Mouse (Mus musculus) liver, embryonic 13.5 days (tissue): Measurements from ENCODE around the gene Rtkn2. TPM values are rescaled to one million over a fixed set of nuclear protein-coding genes. Genes with fewer than 3 reads are reported as not detected.

Source experiments
- ATAC-seq: fragments of 200-750 bp; cut with Nextera tagmentation; 2 replicates; pipeline ENCODE4 v1.8.0; 2017; ENCODE audit warnings: low read depth, mild to moderate bottlenecking, moderate number of reproducible peaks, moderate library complexity
- DNase-seq: peaks from one replicate; pipeline ENCODE4 v3.0.0; 2022
- H3K27ac ChIP-seq: fragments of 300-500 bp; sonication (generic); 2 replicates; pipeline ENCODE4 v1.5.1; 2015; ENCODE audit warnings: moderate library complexity, mild to moderate bottlenecking, inconsistent platforms
- H3K27me3 ChIP-seq: fragments of 300-500 bp; sonication (generic); 2 replicates; pipeline ENCODE4 v1.6.1; 2015; ENCODE audit warnings: mild to moderate bottlenecking, inconsistent platforms
- H3K36me3 ChIP-seq: fragments of 300-500 bp; sonication (generic); 2 replicates; pipeline ENCODE4 v1.6.1; 2015; ENCODE audit warnings: mild to moderate bottlenecking, inconsistent platforms
- H3K4me1 ChIP-seq: fragments of 300-500 bp; sonication (generic); replicated peaks from 2 replicates; pipeline ENCODE4 v1.6.1; 2015; ENCODE audit warnings: inconsistent platforms
- H3K4me2 ChIP-seq: fragments of 300-500 bp; sonication (generic); 2 replicates; pipeline ENCODE4 v1.6.1; 2015; ENCODE audit warnings: inconsistent platforms, mild to moderate bottlenecking, moderate library complexity
- H3K4me3 ChIP-seq: fragments of 300-500 bp; sonication (generic); replicated peaks from 2 replicates; pipeline ENCODE4 v1.5.1; 2015; ENCODE audit warnings: mild to moderate bottlenecking, inconsistent platforms
- H3K9ac ChIP-seq: fragments of 300-500 bp; sonication (generic); 2 replicates; pipeline ENCODE4 v1.6.1; 2015; ENCODE audit warnings: mild to moderate bottlenecking, inconsistent platforms
- H3K9me3 ChIP-seq: fragments of 300-500 bp; sonication (generic); replicated peaks from 2 replicates; pipeline ENCODE4 v1.6.1; 2016; ENCODE audit warnings: inconsistent platforms
- WGBS: fragments of 180-500 bp; shearing (Covaris S2); methylation state at CpG from one replicate; pipeline ENCODE4 v1.1.7; 2015; ENCODE audit not compliant: insufficient replicate concordance; 5-methylcytosine and 5-hydroxymethylcytosine counted together
- polyA plus RNA-seq: library from polyadenylated mRNA; unstranded; fragments of >200 nt; fragmentation: Nextera tagmentation; extraction: Ambion mirVana; gene quantifications from 2 replicates; pipeline ENCODE4 v1.2.1, GENCODE M21; 2015

Gene Rtkn2
- polyA plus RNA-seq: 1.6 and 1.8 TPM in 2 replicates

DNA sequence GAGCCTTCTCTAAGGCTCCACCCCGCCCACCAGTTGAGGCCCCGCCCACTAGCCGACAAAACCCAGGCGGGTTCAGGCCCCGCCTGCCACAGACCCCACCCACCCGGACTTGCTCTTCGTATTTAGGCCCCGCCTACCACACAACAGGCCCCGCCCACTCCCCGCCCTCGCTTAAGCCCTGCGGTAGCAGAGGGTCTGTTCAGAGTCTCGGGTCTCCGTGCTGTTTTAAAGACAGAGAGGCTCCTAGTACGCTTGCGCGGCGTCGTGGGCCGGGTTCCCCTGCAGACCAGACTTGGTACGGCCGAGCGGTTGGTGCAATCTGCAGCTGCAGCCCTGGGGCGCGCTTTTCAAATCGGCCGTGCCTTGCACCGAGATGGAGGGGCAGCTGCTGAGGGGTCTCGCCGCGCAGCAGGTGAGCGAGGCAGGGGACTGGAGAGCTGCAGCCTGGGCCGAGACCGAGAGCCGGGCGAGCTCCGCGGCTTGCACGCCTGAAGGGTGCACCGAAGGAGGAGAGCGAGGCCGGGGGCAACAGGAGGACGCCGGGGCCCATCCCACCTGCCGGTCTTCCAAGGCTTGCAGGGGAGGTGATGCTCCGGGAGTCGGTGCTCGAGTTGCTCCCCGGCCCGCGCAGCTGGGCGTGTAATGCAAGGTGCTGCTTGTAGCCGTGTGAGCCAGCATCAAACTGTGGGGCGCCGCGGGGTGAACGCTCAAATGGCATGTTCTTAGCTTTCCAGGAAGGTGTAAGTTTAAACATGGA lies at the start of gene Rtkn2:
Gene Rtkn2 (plus strand): TSS at position 170 of the 757 bp plus-strand sequence.
- DNase-seq (peak; percentile 81), ATAC-seq (peak; percentile 92)
- Histone ChIP-seq H3K4me3 (peak within 1 kb of the TSS; percentile 73), H3K27me3 (no peaks in the 10 kb centered on the region), H3K4me2 (peak within 1 kb of the TSS; percentile 92), H3K36me3 (no peaks in the 10 kb centered on the region), H3K4me1 (peaks cover 18% of the 10 kb centered on the region), H3K27ac (no peak within 1 kb of the TSS), H3K9ac (peak within 1 kb of the TSS; percentile 72), H3K9me3 (no peaks in the 10 kb centered on the region)
- under 1% methylated on average over 57 of the region's 57 CpGs for WGBS

DNA sequence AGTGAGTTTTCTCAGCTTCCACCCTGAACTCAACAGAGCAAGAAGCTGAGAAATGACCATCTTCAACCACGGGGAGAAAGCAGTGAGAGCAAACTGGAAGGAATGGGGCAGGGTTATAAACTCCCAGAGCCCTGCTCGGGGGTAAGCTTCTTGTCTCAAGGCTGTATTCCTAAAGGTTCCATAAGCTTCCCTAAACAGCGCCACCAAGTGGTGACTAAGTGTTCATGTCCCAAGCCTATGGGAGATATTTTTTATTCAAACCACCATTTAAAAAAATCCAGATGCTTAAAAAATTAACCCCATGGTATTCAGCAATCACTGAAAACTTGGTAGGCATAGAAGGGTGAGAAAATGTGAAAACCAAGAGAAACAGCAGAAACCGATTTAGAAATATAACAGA lies 48.0 kb upstream of the Rtkn2 start:
- Histone ChIP-seq H3K27me3 (no peaks in the 10 kb centered on the region), H3K9ac (no peak overlapping the region), H3K4me2 (no peak overlapping the region), H3K4me1 (no peaks in the 10 kb centered on the region), H3K36me3 (no peaks in the 10 kb centered on the region), H3K4me3 (no peak overlapping the region), H3K9me3 (0 out of 2 replicates have a peak, but pooled peaks cover 3% of the 10 kb centered on the region), H3K27ac (no peak overlapping the region)
- no peak for DNase-seq
- WGBS: 64% methylated on average over 4 of the region's 4 CpGs
- ATAC-seq: no peak

DNA sequence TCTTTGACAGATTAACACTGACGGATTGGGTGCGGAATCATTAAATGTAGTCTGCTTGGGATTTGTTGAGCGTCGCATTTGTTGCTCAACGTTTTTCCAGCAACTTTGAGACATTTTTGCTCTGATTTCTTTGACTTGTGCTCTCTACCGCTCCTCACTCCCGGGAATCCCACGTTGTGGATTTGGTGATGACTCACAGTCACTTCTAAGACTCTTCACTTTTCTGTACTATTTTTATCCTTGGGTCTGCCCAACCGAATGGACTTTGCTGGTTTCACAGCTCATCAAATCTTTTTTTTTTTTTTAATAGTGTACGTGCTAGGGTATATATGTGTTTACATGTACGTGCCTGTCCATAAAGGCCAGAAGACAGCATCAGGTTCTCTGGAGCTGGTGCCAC lies 46.6 kb upstream of the Rtkn2 start:
- Histone ChIP-seq H3K36me3 (no peaks in the 10 kb centered on the region), H3K9me3 (0 out of 2 replicates have a peak, but pooled peaks cover 3% of the 10 kb centered on the region), H3K4me3 (no peak overlapping the region), H3K27me3 (no peaks in the 10 kb centered on the region), H3K9ac (no peak overlapping the region), H3K4me2 (no peak overlapping the region), H3K27ac (no peak overlapping the region), H3K4me1 (no peaks in the 10 kb centered on the region)
- 78% methylated on average over 11 of the region's 11 CpGs for WGBS
- ATAC-seq: no peak
- DNase-seq: no peak

DNA sequence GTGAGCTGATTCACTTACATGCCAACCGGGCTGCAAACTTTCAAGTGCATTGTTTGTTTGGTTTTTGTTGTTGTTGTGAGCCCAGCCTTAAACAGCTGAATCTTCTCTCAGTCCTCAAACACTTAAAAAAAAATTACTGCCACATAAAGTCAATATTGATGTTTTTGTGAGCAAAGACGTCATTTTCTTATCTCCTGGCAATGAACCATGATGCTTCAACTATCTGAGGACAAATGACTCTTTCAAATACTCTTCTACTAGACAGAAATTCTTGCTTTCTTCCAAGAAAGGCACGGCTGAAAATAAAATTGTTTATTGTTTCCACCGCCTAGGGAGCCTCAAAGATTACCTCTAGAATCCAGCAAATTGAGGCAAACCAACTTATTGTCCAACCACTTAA lies 42.4 kb upstream of the Rtkn2 start:
- Histone ChIP-seq H3K9ac (no peak overlapping the region), H3K36me3 (no peaks in the 10 kb centered on the region), H3K4me1 (no peaks in the 10 kb centered on the region), H3K4me2 (no peak overlapping the region), H3K9me3 (0 out of 2 replicates have a peak, but pooled peaks cover 3% of the 10 kb centered on the region), H3K27ac (no peak overlapping the region), H3K27me3 (no peaks in the 10 kb centered on the region), H3K4me3 (no peak overlapping the region)
- ATAC-seq (no peak), DNase-seq (no peak)
- 52% methylated on average over 4 of the region's 4 CpGs for WGBS

DNA sequence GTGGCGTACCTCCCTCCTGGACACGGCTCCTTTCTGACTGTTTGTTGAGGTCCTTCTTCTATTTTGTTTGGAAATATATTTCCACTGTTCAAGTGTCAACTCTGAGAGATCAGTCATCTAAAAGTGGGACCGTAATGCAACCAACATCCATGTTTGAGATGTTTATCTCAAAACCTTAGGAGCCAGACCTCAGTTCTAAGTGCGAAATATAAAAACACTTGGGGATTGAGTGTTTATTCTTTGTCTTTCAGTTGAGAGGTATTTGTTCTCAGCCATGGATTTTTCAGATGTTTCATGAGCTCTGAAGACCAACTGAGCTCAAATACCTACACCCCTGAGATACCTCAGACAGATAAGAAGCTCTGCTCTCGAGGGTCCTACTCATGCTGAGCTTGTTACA lies 41.6 kb upstream of the Rtkn2 start:
- no peak overlapping the region for H3K27ac ChIP-seq
- DNase-seq (no peak), ATAC-seq (no peak)
- no peaks in the 10 kb centered on the region for H3K27me3 ChIP-seq
- no peak overlapping the region for H3K4me3 ChIP-seq
- H3K4me2 ChIP-seq: no peak overlapping the region
- H3K9ac ChIP-seq: no peak overlapping the region
- no peaks in the 10 kb centered on the region for H3K4me1 ChIP-seq
- no peaks in the 10 kb centered on the region for H3K9me3 ChIP-seq
- 70% methylated on average over 5 of the region's 5 CpGs for WGBS
- no peaks in the 10 kb centered on the region for H3K36me3 ChIP-seq

DNA sequence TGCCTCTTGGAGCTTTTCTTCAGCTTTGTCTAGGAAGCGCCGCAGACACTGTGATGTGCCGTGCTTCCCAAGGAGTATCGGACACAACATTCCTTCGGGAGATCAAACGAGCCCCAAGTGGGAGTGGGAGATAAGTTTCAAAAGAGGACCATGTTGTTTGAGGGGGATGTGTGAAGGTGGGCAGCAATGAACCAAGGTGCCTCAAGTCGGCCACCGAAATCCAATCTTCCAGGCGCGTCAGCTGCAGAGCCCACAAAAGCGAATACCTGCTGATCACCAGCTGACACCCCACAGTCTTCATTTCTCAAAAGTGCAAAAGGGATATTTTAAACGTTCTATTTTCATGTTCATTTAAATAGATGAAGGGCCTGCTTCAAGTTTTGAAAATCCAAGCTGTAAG lies 39.8 kb upstream of the Rtkn2 start:
- Histone ChIP-seq H3K27me3 (no peaks in the 10 kb centered on the region), H3K9ac (no peak overlapping the region), H3K4me3 (no peak overlapping the region), H3K4me2 (no peak overlapping the region), H3K36me3 (no peaks in the 10 kb centered on the region), H3K4me1 (no peaks in the 10 kb centered on the region), H3K9me3 (no peaks in the 10 kb centered on the region), H3K27ac (no peak overlapping the region)
- DNase-seq (no peak), ATAC-seq (no peak)
- WGBS: 77% methylated on average over 12 of the region's 12 CpGs

DNA sequence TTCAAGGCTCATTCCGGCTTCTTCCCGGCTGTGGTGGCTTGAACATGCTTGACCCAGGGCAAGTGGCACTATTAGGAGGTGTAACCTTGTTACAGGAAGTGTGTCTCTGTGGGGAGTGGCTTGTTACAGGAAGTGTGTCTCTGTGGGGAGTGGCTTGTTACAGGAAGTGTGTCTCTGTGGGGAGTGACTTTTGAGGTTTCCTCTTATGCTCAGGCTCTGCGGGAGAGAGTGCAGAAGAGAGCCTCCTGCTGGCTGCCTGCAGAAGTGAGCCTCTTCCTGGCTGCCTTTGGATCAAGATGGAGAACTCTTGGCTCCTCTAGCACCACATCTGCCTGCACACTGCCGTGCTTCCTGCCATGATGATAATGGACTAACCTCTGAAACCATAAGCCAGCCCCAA lies 35.9 kb upstream of the Rtkn2 start:
- Histone ChIP-seq H3K36me3 (no peaks in the 10 kb centered on the region), H3K4me3 (no peak overlapping the region), H3K4me2 (no peak overlapping the region), H3K4me1 (no peaks in the 10 kb centered on the region), H3K9me3 (no peaks in the 10 kb centered on the region), H3K27ac (no peak overlapping the region), H3K9ac (no peak overlapping the region), H3K27me3 (no peaks in the 10 kb centered on the region)
- no peak for DNase-seq
- WGBS: 63% methylated on average over 4 of the region's 4 CpGs
- ATAC-seq: no peak

DNA sequence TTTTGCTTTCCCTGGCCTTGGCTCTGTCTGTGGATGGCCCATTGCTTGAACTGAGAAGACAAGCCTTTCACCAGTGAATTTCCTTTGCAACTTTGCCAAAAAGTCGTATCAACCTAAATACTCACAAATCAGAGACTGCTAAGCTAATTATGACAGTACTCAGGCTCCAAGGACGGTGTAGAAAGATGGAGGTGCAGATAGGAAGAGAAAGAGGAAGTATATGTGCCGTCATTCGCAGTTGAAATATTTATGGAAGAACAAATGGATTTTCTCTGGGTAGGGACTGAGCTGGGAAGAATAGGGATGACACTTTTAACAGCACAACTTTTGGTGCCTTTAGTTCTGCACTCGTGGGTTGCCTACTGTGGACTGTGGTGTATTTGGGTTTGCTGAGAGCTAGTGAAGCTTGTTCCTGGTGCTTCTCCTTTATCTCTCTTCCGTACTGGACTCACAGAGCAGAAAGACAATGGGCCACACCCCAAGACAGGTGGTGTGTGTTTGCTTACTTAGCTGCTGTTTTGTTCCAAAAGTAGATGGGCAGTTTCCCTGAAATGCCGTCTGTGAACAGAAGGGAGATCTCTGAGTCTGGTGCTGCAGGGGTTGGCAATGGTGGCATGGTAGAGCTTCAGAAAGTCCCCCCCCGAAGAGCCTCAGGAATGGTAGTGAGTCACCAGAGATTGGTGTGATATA lies 29.2 kb upstream of the Rtkn2 start:
- no peak for DNase-seq
- no peaks in the 10 kb centered on the region for H3K36me3 ChIP-seq
- H3K4me3 ChIP-seq: no peak overlapping the region
- no peak overlapping the region for H3K27ac ChIP-seq
- no peak for ATAC-seq
- no peak overlapping the region for H3K9ac ChIP-seq
- H3K9me3 ChIP-seq: no peaks in the 10 kb centered on the region
- no peaks in the 10 kb centered on the region for H3K4me1 ChIP-seq
- 23% methylated on average over 8 of the region's 8 CpGs for WGBS
- H3K4me2 ChIP-seq: no peak overlapping the region
- no peaks in the 10 kb centered on the region for H3K27me3 ChIP-seq

DNA sequence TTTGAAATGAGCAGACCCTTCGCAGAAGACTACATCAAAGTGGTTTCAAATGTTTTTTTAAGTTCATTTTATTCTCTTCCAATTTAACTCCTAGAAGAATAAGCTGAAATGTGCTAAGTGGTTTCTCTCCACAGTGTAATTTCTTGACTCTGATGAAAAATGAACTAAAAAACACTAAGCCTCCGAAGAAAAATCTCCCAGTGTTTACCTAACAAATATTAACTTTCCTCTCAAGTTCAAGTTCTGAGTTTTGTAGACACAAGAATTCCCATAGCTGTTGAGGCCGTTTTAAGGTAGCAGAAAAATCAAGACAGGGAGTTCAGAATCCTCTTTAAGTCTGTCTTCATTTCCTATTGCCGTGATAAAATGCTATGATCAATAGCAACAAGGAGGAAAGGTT lies 27.7 kb upstream of the Rtkn2 start:
- H3K27ac ChIP-seq: no peak overlapping the region
- H3K27me3 ChIP-seq: no peaks in the 10 kb centered on the region
- 50% methylated on average over 4 of the region's 4 CpGs for WGBS
- no peaks in the 10 kb centered on the region for H3K4me1 ChIP-seq
- H3K4me2 ChIP-seq: no peak overlapping the region
- H3K9ac ChIP-seq: no peak overlapping the region
- H3K4me3 ChIP-seq: no peak overlapping the region
- H3K9me3 ChIP-seq: no peaks in the 10 kb centered on the region
- DNase-seq (no peak), ATAC-seq (no peak)
- H3K36me3 ChIP-seq: no peaks in the 10 kb centered on the region

DNA sequence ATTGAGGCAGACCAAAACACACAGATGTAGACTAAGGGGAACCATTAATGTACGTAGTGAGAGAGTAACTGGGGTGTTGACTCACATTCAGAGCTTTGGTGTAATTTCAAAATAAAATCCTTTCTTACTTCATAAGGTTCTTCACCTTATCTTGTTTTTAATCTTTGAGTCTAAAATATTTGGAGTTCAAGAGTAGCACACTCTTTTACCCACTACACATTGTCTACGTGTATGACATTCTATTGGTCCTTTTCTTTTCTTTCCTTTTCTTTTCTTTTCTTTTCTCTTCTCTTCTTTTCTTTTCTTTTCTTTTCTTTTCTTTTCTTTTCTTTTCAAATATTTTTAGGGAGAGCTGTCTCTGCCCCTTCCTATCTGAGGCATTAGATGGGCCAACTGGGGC lies 23.4 kb upstream of the Rtkn2 start:
- Histone ChIP-seq H3K9ac (no peak overlapping the region), H3K4me1 (no peaks in the 10 kb centered on the region), H3K4me3 (no peak overlapping the region), H3K9me3 (no peaks in the 10 kb centered on the region), H3K27ac (no peak overlapping the region), H3K4me2 (no peak overlapping the region), H3K27me3 (no peaks in the 10 kb centered on the region), H3K36me3 (no peaks in the 10 kb centered on the region)
- no peak for ATAC-seq
- 62% methylated on average over 2 of the region's 2 CpGs for WGBS
- DNase-seq: no peak

DNA sequence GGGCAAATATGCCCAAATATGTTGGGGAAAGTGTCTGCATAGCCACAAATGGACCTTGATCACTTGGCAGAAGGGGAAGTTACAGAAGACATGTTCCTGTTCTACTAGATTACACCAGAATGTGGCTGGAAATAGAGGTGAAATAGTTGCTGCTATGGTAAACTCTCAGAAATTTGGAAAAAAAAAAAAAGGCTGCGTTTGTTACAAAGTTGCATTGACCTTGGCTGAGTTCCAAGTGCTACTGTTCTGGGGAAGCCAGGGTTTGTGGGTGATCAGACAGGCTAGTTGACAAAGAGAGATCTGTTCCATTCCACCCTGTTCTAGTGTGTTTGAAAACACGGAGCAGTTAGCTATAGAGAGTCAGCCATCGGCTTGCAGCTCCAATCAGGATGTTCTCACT lies 19.4 kb upstream of the Rtkn2 start:
- no peaks in the 10 kb centered on the region for H3K27me3 ChIP-seq
- no peak overlapping the region for H3K27ac ChIP-seq
- H3K9ac ChIP-seq: no peak overlapping the region
- H3K36me3 ChIP-seq: no peaks in the 10 kb centered on the region
- no peak overlapping the region for H3K4me2 ChIP-seq
- no peak overlapping the region for H3K4me3 ChIP-seq
- ATAC-seq (no peak), DNase-seq (no peak)
- WGBS: 56% methylated on average over 3 of the region's 3 CpGs
- H3K9me3 ChIP-seq: no peaks in the 10 kb centered on the region
- no peaks in the 10 kb centered on the region for H3K4me1 ChIP-seq

DNA sequence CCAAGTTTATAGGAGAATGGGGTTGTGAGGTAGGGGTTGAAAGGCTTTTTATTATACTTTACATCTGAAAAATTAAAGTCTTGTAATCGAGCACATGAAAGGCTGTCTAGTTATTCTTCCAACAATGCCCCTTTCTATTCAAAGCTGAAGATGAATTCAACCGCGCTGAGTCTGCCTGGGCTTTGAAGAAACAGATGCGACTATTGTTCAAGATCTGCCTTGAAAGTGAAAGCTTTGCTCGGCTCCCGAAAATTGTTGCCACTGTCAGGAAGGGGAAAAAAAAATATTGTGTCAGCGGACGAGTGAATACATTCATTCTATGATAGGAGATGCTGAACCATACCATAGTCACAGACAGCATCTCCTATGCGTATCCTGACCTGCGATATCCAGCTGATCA lies 16.9 kb upstream of the Rtkn2 start:
- no peaks in the 10 kb centered on the region for H3K27me3 ChIP-seq
- no peak overlapping the region for H3K9ac ChIP-seq
- H3K27ac ChIP-seq: no peak overlapping the region
- WGBS: 69% methylated on average over 10 of the region's 10 CpGs
- no peaks in the 10 kb centered on the region for H3K4me1 ChIP-seq
- H3K4me3 ChIP-seq: no peak overlapping the region
- H3K9me3 ChIP-seq: no peaks in the 10 kb centered on the region
- DNase-seq (no peak), ATAC-seq (no peak)
- no peaks in the 10 kb centered on the region for H3K36me3 ChIP-seq
- H3K4me2 ChIP-seq: no peak overlapping the region
